Mouse (Mus musculus) ovary, postnatal 36 days (tissue): Measurements from ENCODE around the gene Inca1.
A peak's percentile ranks its signal among the peaks of the same experiment; 100 is the strongest.

ENCODE experiments used
- DNase-seq: peaks from one replicate; pipeline ENCODE4 v3.0.0; 2022; ENCODE audit warnings: low spot score, mixed read lengths

The Inca1 gene

GRCm38 (mm10) chr11:70699722-70700556 is at the start of gene Inca1, which contains the start of gene Kif1c:
TSS of gene Inca1 (minus strand) at chr11:70700155.
TSS of gene Kif1c (plus strand) at chr11:70700548.
- peak; percentile 97 for DNase-seq

- DNase-seq, result no peak
These were observed 48.1 kb upstream of the Inca1 start for GRCm38 (mm10) chr11:70747876-70748545.

GRCm38 (mm10) chr11:70745636-70746035 is 45.7 kb upstream of the Inca1 start:
- DNase-seq, result no peak

GRCm38 (mm10) chr11:70742581-70743459 is 42.9 kb upstream of the Inca1 start:
- DNase-seq, result no peak

GRCm38 (mm10) chr11:70742117-70742516 is 42.2 kb upstream of the Inca1 start:
- DNase-seq, result no peak

GRCm38 (mm10) chr11:70741603-70742002 is 41.6 kb upstream of the Inca1 start:
- DNase-seq, result no peak

GRCm38 (mm10) chr11:70737749-70738148 is 37.8 kb upstream of the Inca1 start:
- DNase-seq, result no peak

- DNase-seq, result no peak
These were observed 33.3 kb upstream of the Inca1 start for GRCm38 (mm10) chr11:70733256-70733655.

GRCm38 (mm10) chr11:70731178-70731577 is 31.2 kb upstream of the Inca1 start:
- DNase-seq, result no peak

GRCm38 (mm10) chr11:70730427-70731038 is 30.6 kb upstream of the Inca1 start:
- DNase-seq, result no peak

GRCm38 (mm10) chr11:70727385-70727784 is 27.4 kb upstream of the Inca1 start:
- DNase-seq, result no peak

GRCm38 (mm10) chr11:70726585-70726984 is 26.6 kb upstream of the Inca1 start:
- no peak for DNase-seq

GRCm38 (mm10) chr11:70724706-70725105 is 24.8 kb upstream of the Inca1 start:
- DNase-seq, result no peak

- DNase-seq, result no peak
These were observed 21.1 kb upstream of the Inca1 start for GRCm38 (mm10) chr11:70721072-70721471.

- no peak for DNase-seq
These were observed 20.6 kb upstream of the Inca1 start for GRCm38 (mm10) chr11:70720567-70720966.

- DNase-seq, result no peak
These were observed 18.5 kb upstream of the Inca1 start for GRCm38 (mm10) chr11:70718481-70718880.

- DNase-seq, result no peak
These were observed 15.9 kb upstream of the Inca1 start for GRCm38 (mm10) chr11:70715832-70716231.

- no peak for DNase-seq
These were observed 13.3 kb upstream of the Inca1 start for GRCm38 (mm10) chr11:70713222-70713621.

- no peak for DNase-seq
These were observed 11.1 kb upstream of the Inca1 start for GRCm38 (mm10) chr11:70711026-70711425.

GRCm38 (mm10) chr11:70706127-70706526 is 6.2 kb upstream of the Inca1 start:
- no peak for DNase-seq

GRCm38 (mm10) chr11:70702781-70703180 is 2.8 kb upstream of the Inca1 start:
- DNase-seq, result peak; percentile 42
